Mouse (Mus musculus) midbrain, embryonic 11.5 days (tissue): ENCODE results near the gene Gnao1. TPM values are rescaled to one million over a fixed set of nuclear protein-coding genes. Genes with fewer than 3 reads are reported as not detected.
A peak's percentile ranks its signal among the peaks of the same experiment; 100 is the strongest.

Experiments
- ATAC-seq: fragments of 200-750 bp; cut with Nextera tagmentation; 2 replicates; pipeline ENCODE4 v1.8.0; 2017; ENCODE audit warnings: moderate TSS enrichment, moderate library complexity; ENCODE audit not compliant: low FRiP score
- DNase-seq: peaks from one replicate; pipeline ENCODE4 v3.0.0; 2015; ENCODE audit warnings: low spot score; ENCODE audit errors: missing footprints
- H3K27ac ChIP-seq: fragments of 300-500 bp; sonication (generic); 2 replicates; pipeline ENCODE4 v1.5.1; 2014; ENCODE audit warnings: low read depth, low read length
- H3K27me3 ChIP-seq: fragments of 300-500 bp; sonication (generic); 2 replicates; pipeline ENCODE4 v1.6.1; 2014; ENCODE audit warnings: mild to moderate bottlenecking, low read length, moderate library complexity, mixed read lengths; ENCODE audit not compliant: control insufficient read depth, insufficient read depth
- H3K36me3 ChIP-seq: fragments of 300-500 bp; sonication (generic); 2 replicates; pipeline ENCODE4 v1.6.1; 2014; ENCODE audit warnings: mild to moderate bottlenecking, low read length, moderate library complexity, mixed read lengths; ENCODE audit not compliant: control insufficient read depth, insufficient read depth
- H3K4me1 ChIP-seq: fragments of 300-500 bp; sonication (generic); 2 replicates; pipeline ENCODE4 v1.6.1; 2014; ENCODE audit warnings: low read length; ENCODE audit not compliant: control insufficient read depth, insufficient read depth
- H3K4me2 ChIP-seq: fragments of 300-500 bp; sonication (generic); 2 replicates; pipeline ENCODE4 v1.6.1; 2014; ENCODE audit warnings: mild to moderate bottlenecking, moderate library complexity
- H3K4me3 ChIP-seq: fragments of 300-500 bp; sonication (generic); 2 replicates; pipeline ENCODE4 v1.5.1; 2014; ENCODE audit warnings: low read depth, low read length
- H3K9ac ChIP-seq: fragments of 300-500 bp; sonication (generic); 2 replicates; pipeline ENCODE4 v1.6.1; 2014; ENCODE audit warnings: low read length
- H3K9me3 ChIP-seq: fragments of 300-500 bp; sonication (generic); 2 replicates; pipeline ENCODE4 v1.6.1; 2016; ENCODE audit warnings: low read length; ENCODE audit not compliant: control insufficient read depth
- WGBS: fragments of 180-500 bp; shearing (Covaris S2); extraction: QIAGEN DNeasy Blood & Tissue Kit; methylation state at CpG from one replicate; pipeline ENCODE4 v1.1.7; 2014; 5-methylcytosine and 5-hydroxymethylcytosine counted together
- polyA plus RNA-seq: library from polyadenylated mRNA; unstranded; fragments of >200 nt; fragmentation: Nextera tagmentation; extraction: Ambion mirVana; gene quantifications from 2 replicates; pipeline ENCODE4 v1.2.1, GENCODE M21; 2014

Gnao1 gene
- polyA plus RNA-seq, 1 experiment from 2014 or later = 32.1 TPM

GRCm38 (mm10) chr8:93857144-93857543 is 47.4 kb downstream of the Gnao1 start:
- Histone ChIP-seq H3K4me1 (no peaks in the 10 kb centered on the region; the same call in none of the 2 replicates), H3K27ac (no peak overlapping the region), H3K4me2 (no peak overlapping the region), H3K4me3 (no peak overlapping the region), H3K27me3 (no peaks in the 10 kb centered on the region), H3K36me3 (no peaks in the 10 kb centered on the region), H3K9me3 (no peaks in the 10 kb centered on the region), H3K9ac (no peak overlapping the region)
- 84% methylated on average over 4 of the region's 4 CpGs for WGBS
- ATAC-seq (no peak), DNase-seq (no peak)

- H3K9ac ChIP-seq = no peak overlapping the region
- 94% methylated on average over 1 of the region's 1 CpGs for WGBS
- H3K27me3 ChIP-seq = no peaks in the 10 kb centered on the region
- ATAC-seq = no peak
- H3K4me2 ChIP-seq = no peak overlapping the region
- no peak overlapping the region for H3K4me3 ChIP-seq
- H3K27ac ChIP-seq = no peak overlapping the region
- no peaks in the 10 kb centered on the region; the same call in none of the 2 replicates for H3K4me1 ChIP-seq
- no peaks in the 10 kb centered on the region for H3K36me3 ChIP-seq
- no peak for DNase-seq
- H3K9me3 ChIP-seq = no peaks in the 10 kb centered on the region
Observed at GRCm38 (mm10) chr8:93858286-93858685, 48.5 kb downstream of the Gnao1 start.

DNA sequence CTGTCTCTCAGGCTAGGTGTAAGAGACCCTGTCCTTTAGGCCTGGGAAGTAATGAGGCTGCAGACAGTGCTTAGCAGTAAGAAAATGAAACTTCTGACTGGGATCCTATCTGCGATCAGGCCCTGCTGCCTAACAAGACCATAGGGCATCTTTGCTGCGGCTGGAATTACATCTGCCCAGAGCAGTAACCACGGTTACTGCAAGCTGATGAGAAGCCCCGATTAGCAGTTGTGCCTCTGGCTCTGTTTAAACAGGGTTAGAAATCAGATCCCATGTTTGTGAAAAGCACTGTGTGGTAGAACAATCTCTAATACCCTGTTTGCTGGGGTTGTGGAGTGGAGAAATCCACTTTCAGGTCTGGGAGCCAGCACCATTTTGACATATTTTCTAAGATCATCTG is 50.3 kb downstream of the Gnao1 start:
- Histone ChIP-seq H3K27ac (no peak overlapping the region), H3K9me3 (no peaks in the 10 kb centered on the region), H3K4me3 (no peak overlapping the region), H3K27me3 (no peaks in the 10 kb centered on the region), H3K36me3 (no peaks in the 10 kb centered on the region), H3K4me1 (no peaks in the 10 kb centered on the region; the same call in none of the 2 replicates), H3K9ac (no peak overlapping the region), H3K4me2 (no peak overlapping the region)
- WGBS = 35% methylated on average over 4 of the region's 4 CpGs
- ATAC-seq = no peak; the same call in 1 of the 2 replicates
- no peak for DNase-seq

DNA sequence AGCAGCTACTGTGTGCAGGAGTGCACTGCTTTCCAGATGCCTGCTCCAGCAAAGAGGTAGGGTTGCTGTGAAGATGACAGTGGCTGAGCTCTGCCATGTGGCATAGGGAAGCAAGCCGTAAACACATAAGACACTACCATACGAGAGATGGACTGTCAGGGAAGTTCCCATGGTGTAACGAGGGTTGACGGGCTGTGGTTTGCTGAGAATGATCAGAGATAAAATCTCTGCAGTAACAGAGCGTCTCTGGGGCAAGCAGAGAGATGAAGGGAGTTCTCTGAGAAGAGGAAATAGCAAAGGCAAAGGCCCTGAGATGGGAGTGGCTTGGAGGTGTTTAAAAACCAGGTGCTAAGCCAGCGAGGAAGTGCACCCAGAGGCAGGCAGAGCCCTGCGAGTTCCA is 54.3 kb downstream of the Gnao1 start:
- H3K4me2 ChIP-seq = no peak overlapping the region
- no peak overlapping the region for H3K27ac ChIP-seq
- WGBS = 81% methylated on average over 7 of the region's 7 CpGs
- DNase-seq = no peak
- H3K9ac ChIP-seq = no peak overlapping the region
- H3K27me3 ChIP-seq = no peaks in the 10 kb centered on the region
- ATAC-seq = no peak
- no peak overlapping the region for H3K4me3 ChIP-seq
- H3K4me1 ChIP-seq = no peaks in the 10 kb centered on the region; the same call in none of the 2 replicates
- H3K36me3 ChIP-seq = no peaks in the 10 kb centered on the region
- no peaks in the 10 kb centered on the region for H3K9me3 ChIP-seq

DNA sequence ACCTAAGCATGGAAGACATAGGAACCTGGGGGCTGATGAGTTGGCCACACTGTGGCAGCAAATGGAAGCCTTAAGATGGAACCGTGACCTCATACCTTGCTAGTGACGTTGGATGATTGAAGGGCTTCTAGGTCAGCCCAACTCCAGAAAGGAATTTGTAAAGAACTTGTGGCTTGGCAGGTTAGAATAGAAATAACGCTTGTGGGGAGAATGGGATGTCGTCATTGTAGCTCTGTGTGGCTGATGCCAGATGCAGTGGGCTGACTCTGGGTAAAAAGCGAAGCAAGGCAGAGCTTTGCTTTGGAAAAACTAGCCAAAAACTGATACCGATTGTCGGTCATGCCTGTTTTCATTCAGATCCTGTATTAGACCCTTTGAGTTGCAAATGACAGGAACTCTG is 56.5 kb downstream of the Gnao1 start:
- H3K27me3 ChIP-seq = no peaks in the 10 kb centered on the region
- no peak overlapping the region for H3K4me2 ChIP-seq
- no peak overlapping the region for H3K27ac ChIP-seq
- no peak overlapping the region for H3K4me3 ChIP-seq
- no peaks in the 10 kb centered on the region for H3K9me3 ChIP-seq
- peak; percentile 19 for DNase-seq
- H3K36me3 ChIP-seq = no peaks in the 10 kb centered on the region
- no peaks in the 10 kb centered on the region for H3K4me1 ChIP-seq
- 91% methylated on average over 7 of the region's 7 CpGs for WGBS
- no peak overlapping the region for H3K9ac ChIP-seq
- ATAC-seq = no peak

DNA sequence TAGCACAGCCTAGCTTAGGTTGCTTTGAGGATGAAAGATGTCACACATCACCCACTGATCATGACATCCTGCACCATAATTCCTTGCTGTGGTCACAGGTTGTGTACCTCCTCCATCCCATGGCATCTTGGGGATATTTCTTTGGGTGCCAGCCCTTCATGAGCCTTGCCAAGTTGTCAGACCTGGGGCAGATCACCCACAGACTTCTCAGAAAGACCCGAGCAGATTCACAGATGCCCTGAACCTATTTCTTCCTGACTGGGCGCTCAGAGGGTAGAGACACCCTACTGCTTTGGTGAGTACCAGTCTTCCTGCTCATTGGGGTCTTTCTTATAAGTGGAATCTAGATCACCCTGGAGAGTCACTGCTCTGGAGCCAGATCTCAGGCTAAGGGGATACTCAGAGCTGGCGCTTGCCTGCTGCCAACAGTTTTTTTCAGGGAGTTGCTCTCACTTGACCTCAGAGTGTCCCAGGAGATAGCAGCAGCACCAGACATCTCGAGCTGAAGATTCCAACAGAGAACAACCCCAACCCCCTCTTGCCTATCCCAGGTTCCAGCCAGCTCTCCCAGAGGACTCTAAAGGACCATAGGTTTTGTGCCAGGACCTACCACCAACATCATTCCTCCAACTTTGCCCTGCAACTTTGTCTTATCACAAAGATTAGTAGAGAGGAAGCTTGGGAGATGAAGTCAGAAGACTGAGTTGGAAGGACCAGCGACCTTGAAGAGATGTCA is 58.9 kb downstream of the Gnao1 start:
- H3K4me3 ChIP-seq = no peak overlapping the region
- WGBS = 83% methylated on average over 5 of the region's 5 CpGs
- H3K4me1 ChIP-seq = no peaks in the 10 kb centered on the region
- no peaks in the 10 kb centered on the region for H3K27me3 ChIP-seq
- H3K36me3 ChIP-seq = no peaks in the 10 kb centered on the region
- no peak overlapping the region for H3K27ac ChIP-seq
- H3K9ac ChIP-seq = no peak overlapping the region
- DNase-seq (peak; percentile 70), ATAC-seq (no peak)
- H3K9me3 ChIP-seq = no peaks in the 10 kb centered on the region
- no peak overlapping the region for H3K4me2 ChIP-seq

DNA sequence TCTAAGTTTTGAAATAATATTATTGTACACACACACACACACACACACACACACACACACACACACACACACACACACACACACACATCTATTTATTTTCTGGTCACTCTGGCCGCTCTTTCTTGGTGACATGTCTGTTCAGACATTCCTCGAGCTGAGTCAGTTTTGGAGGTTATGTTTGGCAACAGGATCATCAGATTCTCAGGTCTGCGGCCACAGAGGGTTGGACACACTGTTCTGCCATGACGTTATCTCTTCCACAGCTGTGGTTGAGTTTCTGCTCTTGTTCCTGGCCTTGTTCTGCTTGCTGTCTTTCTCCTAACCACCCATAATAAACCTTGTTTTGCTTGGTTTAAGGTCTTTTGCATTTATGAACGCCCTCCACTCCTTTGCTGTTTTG is 61.5 kb downstream of the Gnao1 start:
- Histone ChIP-seq H3K4me2 (no peak overlapping the region), H3K9ac (no peak overlapping the region), H3K27ac (no peak overlapping the region), H3K27me3 (no peaks in the 10 kb centered on the region), H3K36me3 (no peaks in the 10 kb centered on the region), H3K4me1 (no peaks in the 10 kb centered on the region), H3K9me3 (no peaks in the 10 kb centered on the region), H3K4me3 (no peak overlapping the region)
- DNase-seq = peak; percentile 54
- no peak for ATAC-seq
- WGBS = 90% methylated on average over 5 of the region's 5 CpGs

GRCm38 (mm10) chr8:93878396-93878795 is 68.6 kb downstream of the Gnao1 start:
- no peak for ATAC-seq
- no peaks in the 10 kb centered on the region for H3K36me3 ChIP-seq
- H3K9me3 ChIP-seq = no peaks in the 10 kb centered on the region
- H3K27ac ChIP-seq = no peak overlapping the region
- no peaks in the 10 kb centered on the region for H3K4me1 ChIP-seq
- no peaks in the 10 kb centered on the region for H3K27me3 ChIP-seq
- no peak overlapping the region for H3K4me3 ChIP-seq
- peak; percentile 61 for DNase-seq
- 88% methylated on average over 4 of the region's 4 CpGs for WGBS
- no peak overlapping the region for H3K9ac ChIP-seq
- H3K4me2 ChIP-seq = no peak overlapping the region

DNA sequence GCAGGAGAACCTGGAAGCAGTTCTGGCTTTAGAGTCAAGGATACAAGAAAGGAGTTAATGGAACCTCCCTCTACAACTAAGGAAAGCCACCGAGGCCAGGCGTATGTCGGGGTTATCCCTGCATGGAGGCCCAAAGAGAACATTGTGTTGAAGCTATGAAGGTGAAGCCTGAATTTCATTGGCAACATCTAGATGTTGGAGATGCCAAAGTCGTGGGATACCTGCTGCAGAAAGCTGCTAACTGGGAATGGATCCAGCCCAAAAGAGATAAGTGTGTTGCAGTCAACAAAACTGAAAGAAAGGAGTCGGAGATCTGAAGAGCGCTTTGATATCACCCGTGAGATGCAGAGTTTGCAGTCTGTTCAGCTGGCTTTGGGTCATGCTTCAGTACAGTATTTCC is 70.2 kb downstream of the Gnao1 start:
- H3K36me3 ChIP-seq = no peaks in the 10 kb centered on the region
- no peak overlapping the region for H3K27ac ChIP-seq
- H3K4me1 ChIP-seq = no peaks in the 10 kb centered on the region
- no peaks in the 10 kb centered on the region for H3K27me3 ChIP-seq
- no peak overlapping the region for H3K4me3 ChIP-seq
- WGBS = 94% methylated on average over 7 of the region's 7 CpGs
- H3K9me3 ChIP-seq = no peaks in the 10 kb centered on the region
- DNase-seq (no peak), ATAC-seq (no peak)
- H3K9ac ChIP-seq = no peak overlapping the region
- H3K4me2 ChIP-seq = no peak overlapping the region
